Mouse (Mus musculus): ENCODE measurements at regions not wholly inside any gene's neighbourhood (a gene's known extent, or its start where the extent isn't known, plus 50 kb on each side); places are given as distances from the start of the nearest gene placed in this dataset.

GRCm38 (mm10) chr17:35758769-35759168 lies 54.3 kb upstream of the Ddr1 start:
- no peak for TF ChIP-seq CHD2 (IDR thresholded peaks at IDR 0.05; ENCODE audit: low read depth, low read length)
- no peak for TF ChIP-seq ZC3H11A (IDR thresholded peaks at IDR 0.05; ENCODE audit: borderline replicate concordance, low read depth, low read length)
- no peak for TF ChIP-seq HCFC1 (IDR thresholded peaks at IDR 0.05; ENCODE audit: borderline replicate concordance, insufficient read depth, low read length)
